Mouse (Mus musculus): Measurements from ENCODE around the gene Fuk. TPM values are rescaled to one million over a fixed set of nuclear protein-coding genes. Genes with fewer than 3 reads are reported as not detected.
"Not testable (repeated sequence)": the region's sequence is repeated elsewhere in the genome, so short reads cannot be mapped to it uniquely, and the experiment has no call there.

Gene Fuk
- polyA plus RNA-seq, 1 experiment from 2014 or later, result 10.1 TPM

DNA sequence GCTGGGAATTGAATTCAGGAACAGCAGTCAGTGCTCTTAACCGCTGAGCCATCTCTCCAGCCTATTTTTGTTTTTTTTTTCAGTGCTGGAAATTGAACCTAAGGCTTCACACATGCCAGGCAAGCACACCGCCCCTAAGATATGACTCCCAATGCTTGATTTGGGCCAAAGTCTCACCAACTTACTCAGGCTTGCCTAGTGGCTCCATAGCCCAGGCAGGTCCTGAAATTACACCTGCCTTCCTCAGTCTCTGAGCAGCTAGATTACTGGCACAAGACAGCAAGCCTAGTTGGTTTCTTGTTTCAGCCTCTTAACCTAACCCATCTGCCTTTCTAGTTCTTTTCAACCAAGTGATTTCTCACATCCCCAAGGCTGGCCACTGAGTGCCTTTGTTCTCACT, 31.8 kb downstream of the Fuk start:
- no peak for ATAC-seq (replicated peaks; ENCODE audit: low FRiP score, low read depth)
- H3K27me3 ChIP-seq (ENCODE audit: insufficient read depth, low read length), result no peaks in the 10 kb centered on the region
- 98% methylated on average over 2 of the region's 2 CpGs for WGBS
- TF ChIP-seq CTCF (IDR thresholded peaks at IDR 0.05; ENCODE audit: low read depth), result no peak
- H3K9ac ChIP-seq (ENCODE audit: low read depth, low read length), result no peak overlapping the region
- no peaks in the 10 kb centered on the region for H3K4me1 ChIP-seq (replicated peaks; ENCODE audit: insufficient read depth, low read length)
- no peak overlapping the region for H3K4me2 ChIP-seq (ENCODE audit: low read length)
- no peak for DNase-seq (ENCODE audit: low spot score)
- peaks cover 47% of the 10 kb centered on the region for H3K36me3 ChIP-seq (ENCODE audit: insufficient read depth, low read length)
- no peak overlapping the region for H3K27ac ChIP-seq
- no peak overlapping the region for H3K4me3 ChIP-seq (replicated peaks; ENCODE audit: low read depth, low read length)
- H3K9me3 ChIP-seq (replicated peaks; ENCODE audit: low read length), result no peaks in the 10 kb centered on the region

DNA sequence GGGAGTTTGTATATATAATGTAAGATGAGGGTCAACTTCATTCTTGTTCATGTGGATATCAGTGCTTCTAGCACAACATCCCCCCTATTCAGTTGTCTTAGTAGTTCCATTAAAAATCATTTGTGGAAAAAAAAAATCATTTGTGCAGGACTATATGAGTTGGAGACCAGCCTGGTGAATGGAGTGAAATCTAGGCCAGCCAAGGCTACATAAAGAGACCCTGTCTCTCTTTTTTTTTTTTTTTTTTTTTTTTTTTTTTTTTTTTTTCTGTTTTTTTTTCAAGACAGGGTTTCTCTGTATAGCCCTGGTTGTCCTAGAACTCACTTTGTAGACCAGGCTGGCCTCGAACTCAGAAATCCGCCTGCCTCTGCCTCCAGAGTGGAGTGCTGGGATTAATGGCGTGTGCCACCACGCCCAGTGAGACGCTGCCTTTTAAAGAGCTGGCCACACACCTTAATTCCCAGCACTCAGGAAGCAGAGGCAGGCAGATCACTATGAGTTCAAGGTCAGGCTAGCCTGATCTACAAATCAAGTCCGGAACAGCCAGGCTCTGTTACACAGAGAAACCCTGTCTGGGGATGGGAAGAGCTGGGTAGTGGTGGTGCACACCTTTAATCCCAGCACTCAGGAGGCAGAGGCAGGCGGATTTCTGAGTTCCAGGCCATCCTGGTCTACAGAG, 40.8 kb downstream of the Fuk start:
- DNase-seq (ENCODE audit: low spot score); H3K4me1 ChIP-seq (replicated peaks; ENCODE audit: insufficient read depth, low read length); H3K9me3 ChIP-seq (replicated peaks; ENCODE audit: low read length); H3K4me3 ChIP-seq (replicated peaks; ENCODE audit: low read depth, low read length); H3K9ac ChIP-seq (ENCODE audit: low read depth, low read length); H3K4me2 ChIP-seq (ENCODE audit: low read length); ATAC-seq (replicated peaks; ENCODE audit: low FRiP score, low read depth); H3K27ac ChIP-seq; H3K27me3 ChIP-seq (ENCODE audit: insufficient read depth, low read length): not testable (repeated sequence)
- WGBS, result 98% methylated on average over 7 of the region's 7 CpGs
- H3K36me3 ChIP-seq (ENCODE audit: insufficient read depth, low read length), result peaks cover 74% of the 10 kb centered on the region

DNA sequence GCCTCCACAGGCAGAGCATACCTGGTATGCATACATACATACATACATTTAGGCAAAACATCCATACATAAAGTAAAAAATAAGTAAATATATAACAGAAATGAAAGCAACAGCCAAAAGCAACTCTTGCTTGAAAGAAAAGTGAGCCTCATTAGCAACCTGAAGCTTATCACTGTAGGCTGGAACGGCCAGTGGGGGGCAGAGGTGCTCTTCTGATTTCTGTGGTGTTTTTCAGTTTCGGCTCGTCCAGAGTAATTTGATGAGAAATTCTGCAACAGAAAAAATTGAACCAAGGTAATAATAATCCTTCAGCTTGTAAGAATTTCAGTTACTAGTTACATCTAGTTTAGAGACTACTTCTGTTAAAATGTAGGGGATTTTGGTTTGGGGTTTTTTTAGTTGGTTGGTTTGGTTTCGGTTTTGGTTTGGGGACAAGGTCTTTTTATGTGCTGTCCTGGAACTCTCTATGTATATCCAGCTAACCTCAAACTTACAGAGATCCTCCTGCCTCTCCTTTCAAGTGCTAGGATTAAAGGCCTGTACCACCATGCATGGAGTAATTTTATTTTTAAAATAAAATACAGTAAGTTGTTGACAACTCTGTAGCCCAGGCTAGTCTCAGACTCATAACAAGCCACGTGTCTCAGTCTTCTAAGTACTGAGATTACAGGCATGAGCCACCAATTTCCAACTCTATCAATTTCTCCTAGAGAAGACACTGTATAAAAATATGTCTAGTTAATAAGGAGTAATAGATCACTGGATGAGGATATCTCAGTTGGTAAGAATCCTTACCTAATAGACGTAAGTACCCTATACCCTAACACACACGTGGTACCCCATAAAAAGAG, 42.4 kb downstream of the Fuk start:
- ATAC-seq (replicated peaks; ENCODE audit: low FRiP score, low read depth) (no peak), DNase-seq (ENCODE audit: low spot score) (peak; percentile 31)
- Histone ChIP-seq H3K9me3 (replicated peaks; ENCODE audit: low read length) (no peaks in the 10 kb centered on the region), H3K4me2 (ENCODE audit: low read length) (no peak overlapping the region), H3K36me3 (ENCODE audit: insufficient read depth, low read length) (peaks cover 73% of the 10 kb centered on the region), H3K9ac (ENCODE audit: low read depth, low read length) (no peak overlapping the region), H3K27me3 (ENCODE audit: insufficient read depth, low read length) (no peaks in the 10 kb centered on the region), H3K4me1 (replicated peaks; ENCODE audit: insufficient read depth, low read length) (no peaks in the 10 kb centered on the region), H3K4me3 (replicated peaks; ENCODE audit: low read depth, low read length) (no peak overlapping the region), H3K27ac (no peak overlapping the region)
- peak; percentile 63 for TF ChIP-seq CTCF (IDR thresholded peaks at IDR 0.05; ENCODE audit: low read depth)
- WGBS, result 78% methylated on average over 7 of the region's 7 CpGs

DNA sequence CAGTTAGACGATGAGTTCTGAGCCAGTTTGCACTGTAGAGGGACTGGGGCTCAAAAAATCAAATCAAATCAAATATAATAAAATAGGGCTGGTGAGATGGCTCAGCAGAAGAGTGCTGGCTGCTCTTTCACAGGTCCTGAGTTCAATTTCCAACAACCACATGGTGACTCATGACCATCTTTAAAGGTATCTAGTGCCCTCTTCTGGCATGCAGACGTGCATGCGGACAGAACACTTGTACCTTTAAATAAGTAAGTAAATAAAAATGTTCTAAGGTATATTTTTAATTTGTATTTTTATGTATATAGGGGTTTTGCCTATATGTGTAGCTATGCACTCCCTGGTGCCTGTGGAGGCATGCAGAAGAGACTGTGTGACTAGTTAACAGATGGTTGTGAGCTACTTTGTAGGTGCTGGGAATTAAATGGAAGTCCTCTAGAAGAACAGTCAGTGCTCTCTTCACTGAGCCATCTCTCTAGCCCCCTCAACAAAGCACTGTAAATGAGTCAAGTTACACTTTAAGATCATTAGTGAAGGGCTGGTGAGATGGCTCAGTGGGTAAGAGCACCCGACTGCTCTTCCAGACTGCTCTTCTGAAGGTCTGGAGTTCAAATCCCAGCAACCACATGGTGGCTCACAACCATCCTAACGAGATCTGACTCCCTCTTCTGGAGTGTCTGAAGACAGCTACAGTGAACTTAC, 45.4 kb downstream of the Fuk start:
- H3K36me3 ChIP-seq (ENCODE audit: insufficient read depth, low read length), result peaks cover 67% of the 10 kb centered on the region
- peak; percentile 54 for TF ChIP-seq CTCF (IDR thresholded peaks at IDR 0.05; ENCODE audit: low read depth)
- H3K4me3 ChIP-seq (replicated peaks; ENCODE audit: low read depth, low read length), result no peak overlapping the region
- H3K4me2 ChIP-seq (ENCODE audit: low read length), result no peak overlapping the region
- H3K9ac ChIP-seq (ENCODE audit: low read depth, low read length), result no peak overlapping the region
- ATAC-seq (replicated peaks; ENCODE audit: low FRiP score, low read depth), result no peak
- WGBS, result 89% methylated on average over 4 of the region's 5 CpGs
- H3K9me3 ChIP-seq (replicated peaks; ENCODE audit: low read length), result no peaks in the 10 kb centered on the region
- peak; percentile 24 for DNase-seq (ENCODE audit: low spot score)
- H3K27me3 ChIP-seq (ENCODE audit: insufficient read depth, low read length), result no peaks in the 10 kb centered on the region
- H3K27ac ChIP-seq, result no peak overlapping the region
- H3K4me1 ChIP-seq (replicated peaks; ENCODE audit: insufficient read depth, low read length), result no peaks in the 10 kb centered on the region

GRCm38 (mm10) chr8:110856073-110856472, 46.2 kb downstream of the Fuk start:
- H3K9ac ChIP-seq (ENCODE audit: low read depth, low read length); DNase-seq (ENCODE audit: low spot score); H3K4me3 ChIP-seq (replicated peaks; ENCODE audit: low read depth, low read length); H3K9me3 ChIP-seq (replicated peaks; ENCODE audit: low read length); H3K27me3 ChIP-seq (ENCODE audit: insufficient read depth, low read length); H3K4me2 ChIP-seq (ENCODE audit: low read length); H3K4me1 ChIP-seq (replicated peaks; ENCODE audit: insufficient read depth, low read length); ATAC-seq (replicated peaks; ENCODE audit: low FRiP score, low read depth); H3K27ac ChIP-seq: not testable (repeated sequence)
- peaks cover 71% of the 10 kb centered on the region for H3K36me3 ChIP-seq (ENCODE audit: insufficient read depth, low read length)
- WGBS, result 86% methylated on average over 4 of the region's 4 CpGs

DNA sequence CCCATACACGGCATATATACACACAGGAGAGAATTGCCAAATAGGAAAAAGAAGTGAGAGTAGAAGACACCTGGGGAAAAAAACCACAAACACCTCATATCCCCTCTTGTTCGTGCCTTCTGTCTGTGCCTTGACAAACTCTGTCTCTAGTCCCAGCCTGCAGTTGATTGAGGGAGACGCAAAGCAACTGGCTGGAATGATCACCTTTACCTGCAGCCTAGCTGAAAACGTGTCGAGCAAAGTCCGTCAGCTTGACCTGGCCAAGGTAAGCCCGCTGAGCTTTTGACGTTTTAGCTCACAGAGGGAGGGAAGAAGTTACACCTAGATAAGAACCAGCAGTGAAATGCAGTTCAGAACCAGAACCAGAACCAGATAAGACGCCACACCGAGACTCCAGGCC, 51.1 kb downstream of the Fuk start:
- H3K27me3 ChIP-seq (ENCODE audit: insufficient read depth, low read length), result no peaks in the 10 kb centered on the region
- H3K9me3 ChIP-seq (replicated peaks; ENCODE audit: low read length), result no peaks in the 10 kb centered on the region
- H3K9ac ChIP-seq (ENCODE audit: low read depth, low read length), result no peak overlapping the region
- no peak for DNase-seq (ENCODE audit: low spot score)
- H3K36me3 ChIP-seq (ENCODE audit: insufficient read depth, low read length), result peaks cover 45% of the 10 kb centered on the region
- no peak overlapping the region for H3K4me2 ChIP-seq (ENCODE audit: low read length)
- 93% methylated on average over 10 of the region's 10 CpGs for WGBS
- no peak for ATAC-seq (replicated peaks; ENCODE audit: low FRiP score, low read depth)
- no peak for TF ChIP-seq CTCF (IDR thresholded peaks at IDR 0.05; ENCODE audit: low read depth)
- H3K4me3 ChIP-seq (replicated peaks; ENCODE audit: low read depth, low read length), result no peak overlapping the region
- 0 out of 2 replicates have a peak, but pooled peaks cover 6% of the 10 kb centered on the region for H3K4me1 ChIP-seq (replicated peaks; ENCODE audit: insufficient read depth, low read length)
- no peak overlapping the region for H3K27ac ChIP-seq

Measured in kidney, postnatal 0 days (tissue).